Mouse (Mus musculus): ENCODE results near the gene Olfr1423.
"Not testable (repeated sequence)": the region's sequence is repeated elsewhere in the genome, so short reads cannot be mapped to it uniquely, and the experiment has no call there.

The Olfr1423 gene

DNA sequence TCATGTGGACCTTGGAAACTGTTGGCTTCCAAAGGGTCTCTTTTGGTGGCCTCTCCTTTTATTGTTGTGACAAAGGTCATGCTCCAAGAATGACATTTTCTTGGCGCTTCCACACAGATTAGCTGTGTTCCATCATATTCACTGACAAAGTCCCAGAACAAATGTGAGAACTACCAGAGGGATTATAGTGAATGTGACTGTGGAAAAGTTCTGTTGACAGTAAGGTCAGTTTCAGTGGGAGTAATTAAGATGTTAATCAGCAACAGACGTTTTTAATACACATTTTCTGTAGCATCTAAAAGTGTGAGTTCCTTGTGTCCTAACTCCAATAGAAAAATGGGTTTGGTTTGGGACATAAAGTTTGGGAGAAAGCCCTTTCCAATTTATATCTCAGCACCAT is at the start of gene Olfr1423:
Gene Olfr1423, minus strand, starts transcription at position 101 of the 400 bp plus-strand sequence.
- no peak for DNase-seq

DNA sequence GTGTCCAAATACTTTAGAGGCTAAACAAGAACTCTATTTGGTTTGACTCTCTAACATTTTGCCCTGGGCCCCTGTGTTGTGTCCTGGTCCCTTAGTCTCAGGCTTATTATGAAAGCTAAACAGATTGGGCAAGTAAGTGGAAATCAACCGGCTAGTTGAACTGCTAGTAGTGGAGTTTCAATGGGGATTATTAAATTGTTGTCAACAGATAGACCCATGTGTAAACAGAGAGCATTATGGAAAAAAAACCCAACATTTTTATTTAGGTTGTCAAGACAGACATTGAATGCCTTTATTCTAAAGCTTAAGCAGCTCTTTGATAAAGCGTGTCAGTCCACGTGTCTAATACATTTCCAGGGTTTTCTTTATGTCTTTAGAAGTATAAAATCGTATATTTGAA is 36.5 kb upstream of the Olfr1423 start, which contains the start of gene Olfr1425:
Gene Olfr1425, minus strand, starts transcription at position 101 of the 400 bp plus-strand sequence.
- DNase-seq = not testable (repeated sequence)

DNA sequence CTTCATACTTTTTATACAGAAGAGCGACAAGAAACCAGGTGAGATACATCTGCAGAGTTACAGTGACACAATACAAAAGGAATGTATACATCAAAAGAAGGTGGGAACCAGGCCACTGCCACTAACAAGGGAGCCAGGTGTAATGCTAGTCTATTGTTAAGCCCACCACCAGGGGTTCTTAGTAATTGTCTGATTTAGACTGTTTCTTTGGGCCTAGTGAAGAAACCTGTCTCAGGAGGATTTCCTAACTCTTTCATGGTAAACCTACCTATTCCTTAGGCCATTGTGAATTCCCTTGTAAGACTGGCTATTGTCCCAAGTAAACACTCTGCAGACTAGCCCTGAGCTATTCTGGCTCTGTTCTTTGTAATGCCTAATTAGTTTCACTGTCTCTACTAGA is 28.4 kb upstream of the Olfr1423 start:
- not testable (repeated sequence) for DNase-seq

DNA sequence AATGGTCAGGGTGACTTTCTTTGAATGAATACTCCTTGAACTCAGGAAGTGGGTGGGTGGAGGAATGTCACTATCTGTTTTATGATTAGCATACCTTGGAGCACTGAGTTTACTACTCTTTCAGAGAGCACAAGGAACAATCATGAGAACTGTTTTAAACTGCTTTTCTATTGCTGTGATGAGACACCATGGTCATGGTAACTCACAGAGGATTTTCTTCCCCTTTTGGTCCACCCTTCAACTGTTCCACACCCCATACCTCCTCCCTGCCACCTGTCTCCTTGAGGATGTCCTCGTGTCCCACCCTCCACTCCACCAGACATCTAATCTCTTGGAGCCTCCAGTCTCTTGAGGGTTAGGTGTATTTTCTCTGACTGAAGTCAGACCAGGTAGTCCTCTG is 26.7 kb upstream of the Olfr1423 start:
- not testable (repeated sequence) for DNase-seq

DNA sequence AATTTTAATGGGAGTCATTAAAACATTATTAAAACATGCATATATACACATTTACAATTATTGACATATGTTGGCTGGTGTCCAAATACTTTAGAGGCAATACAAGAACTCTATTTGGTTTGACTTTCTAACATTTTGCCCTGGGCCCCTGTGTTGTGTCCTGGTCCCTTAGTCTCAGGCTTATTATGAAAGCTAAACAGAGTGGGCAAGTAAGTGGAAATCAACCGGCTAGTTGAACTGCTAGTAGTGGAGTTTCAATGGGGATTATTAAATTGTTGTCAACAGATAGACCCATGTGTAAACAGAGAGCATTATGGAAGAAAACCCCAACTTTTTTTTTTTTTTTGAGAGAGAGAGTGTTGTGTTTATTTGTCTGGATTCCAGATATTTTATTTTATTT is 21.5 kb upstream of the Olfr1423 start, which contains the start of gene Olfr1424:
Gene Olfr1424, minus strand, starts transcription at position 101 of the 400 bp plus-strand sequence.
- DNase-seq = not testable (repeated sequence)

DNA sequence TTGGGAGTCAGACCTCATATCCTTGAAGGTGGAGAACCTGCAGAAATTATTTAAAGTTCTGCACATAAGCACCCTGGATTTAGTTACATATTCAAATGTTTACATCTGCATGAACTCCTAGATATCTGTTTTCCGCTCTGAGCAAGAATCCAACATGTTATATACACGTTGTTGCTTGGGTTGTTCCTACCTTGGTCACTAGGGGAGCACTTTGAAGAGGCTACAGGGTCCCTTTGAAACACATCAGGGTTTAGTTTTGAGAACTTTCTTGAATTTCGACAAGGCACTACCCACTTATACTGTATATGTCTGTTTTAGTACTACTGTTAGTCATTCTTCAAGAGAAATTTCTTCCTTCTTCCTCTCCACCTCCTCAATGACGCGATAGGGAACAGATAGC is 2.0 kb upstream of the Olfr1423 start:
- DNase-seq = no peak

DNA sequence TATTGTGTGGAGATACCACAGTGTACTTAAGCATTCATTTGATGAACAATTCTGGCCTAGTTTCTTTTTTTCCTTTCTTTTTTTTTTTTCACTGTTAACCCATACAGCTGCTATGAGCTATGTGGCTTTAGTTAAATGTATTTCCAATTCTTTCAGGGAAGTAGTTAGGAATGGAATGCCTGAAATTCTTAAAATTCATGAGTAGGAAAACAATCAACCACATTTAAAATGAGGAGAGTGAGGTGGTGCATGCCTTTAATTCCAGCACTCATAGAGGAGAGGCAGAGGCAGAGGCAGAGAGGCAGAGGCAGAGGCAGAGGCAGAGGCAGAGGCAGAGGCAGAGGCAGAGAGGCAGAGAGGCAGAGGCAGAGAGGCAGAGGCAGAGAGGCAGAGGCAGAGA is 3.4 kb downstream of the Olfr1423 start:
- DNase-seq = no peak

DNA sequence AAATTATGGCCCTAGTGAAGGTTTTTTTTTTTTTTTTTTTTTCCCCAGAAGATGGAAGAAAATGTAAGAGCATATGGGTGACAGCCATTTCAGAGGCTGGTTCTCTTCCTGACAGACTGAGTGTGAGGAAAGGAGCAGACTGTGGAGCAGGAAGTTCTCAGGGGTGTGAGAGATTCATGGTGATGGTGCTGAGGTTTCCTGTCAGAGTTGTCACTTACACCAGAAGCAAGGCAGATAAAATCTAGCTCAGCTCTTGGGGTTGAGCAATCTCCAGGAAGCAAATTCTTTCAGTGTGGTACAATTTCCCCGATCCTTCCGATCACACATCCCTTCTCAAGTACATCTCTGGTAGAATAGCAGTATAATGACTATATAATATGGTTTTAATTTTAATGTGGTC is 14.5 kb downstream of the Olfr1423 start:
- DNase-seq = no peak

DNA sequence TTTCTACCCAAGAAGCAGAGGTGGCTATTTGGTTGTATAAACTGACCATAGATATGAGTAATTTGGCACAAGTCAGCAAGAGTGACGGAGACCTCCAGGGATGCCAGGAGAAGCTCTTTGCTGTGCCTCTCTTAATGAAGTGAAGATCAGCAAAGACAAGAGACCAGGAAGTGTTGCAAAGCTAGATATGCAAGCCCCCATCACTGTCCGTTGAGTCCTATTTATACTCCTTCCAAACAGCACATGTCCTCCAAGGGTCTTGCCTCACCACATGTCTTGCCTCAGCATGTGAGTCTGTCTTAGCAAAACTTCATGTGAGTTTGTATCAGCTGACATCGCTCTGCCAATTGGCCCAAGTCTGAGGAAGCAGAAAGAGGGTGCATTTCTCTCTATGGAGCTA is 15.8 kb downstream of the Olfr1423 start:
- no peak for DNase-seq

DNA sequence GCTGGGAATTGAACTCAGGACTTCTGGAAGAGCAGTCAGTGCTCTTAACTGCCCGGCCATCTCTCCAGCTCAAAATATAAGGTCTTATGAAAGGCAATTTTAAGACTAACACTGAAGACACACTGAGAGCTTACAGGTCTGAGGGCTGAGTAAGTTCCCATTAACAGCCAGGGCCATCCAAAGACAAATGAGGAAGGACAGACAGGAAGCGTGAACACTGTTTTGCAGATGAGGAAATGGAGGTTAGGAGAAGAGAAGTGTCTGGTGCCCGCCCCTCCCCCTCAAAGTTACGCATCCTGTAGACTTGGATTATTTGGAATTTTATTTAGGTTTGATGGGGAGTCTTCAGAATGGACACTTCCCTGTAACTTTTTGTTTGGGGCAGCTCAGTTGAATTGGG is 17.0 kb downstream of the Olfr1423 start:
- DNase-seq = no peak

DNA sequence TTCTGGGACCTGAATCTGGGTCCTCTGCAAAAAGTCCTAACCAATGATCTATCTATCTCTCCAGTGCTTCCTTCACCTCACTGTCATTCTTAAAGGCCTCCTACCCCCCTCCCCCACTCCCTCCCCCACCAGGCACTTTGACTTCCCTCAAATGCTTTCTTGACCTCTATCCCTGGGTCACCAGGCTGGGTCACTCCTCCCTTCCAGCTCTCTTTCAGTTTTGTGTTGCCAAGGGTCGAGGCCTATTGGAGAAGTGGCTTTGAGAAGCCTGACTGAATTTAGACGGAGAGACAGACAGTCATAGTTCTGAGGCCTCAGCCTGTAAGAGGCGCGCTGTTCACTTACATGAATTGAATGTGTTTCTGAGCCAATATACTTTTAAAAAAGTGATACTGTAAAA is 24.9 kb downstream of the Olfr1423 start:
- DNase-seq = no peak

DNA sequence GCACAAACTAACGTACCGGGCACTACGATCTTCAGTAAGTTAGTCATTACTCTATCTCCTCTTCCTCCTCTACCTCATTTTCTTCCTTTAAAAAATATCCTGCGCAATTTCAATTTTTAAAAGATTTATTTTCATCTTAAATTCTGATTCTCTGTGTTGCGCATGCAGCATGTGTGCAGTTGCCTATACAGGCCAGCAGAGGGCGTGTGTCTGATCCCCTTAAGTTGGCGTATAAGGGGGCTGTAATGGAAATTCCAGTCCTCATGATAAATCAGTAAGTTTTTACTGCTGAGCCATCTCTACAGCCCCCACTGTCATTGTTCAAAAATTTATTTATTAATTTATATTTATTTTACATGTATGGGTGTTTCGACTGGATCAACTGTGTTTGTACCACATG is 25.4 kb downstream of the Olfr1423 start:
- no peak for DNase-seq

DNA sequence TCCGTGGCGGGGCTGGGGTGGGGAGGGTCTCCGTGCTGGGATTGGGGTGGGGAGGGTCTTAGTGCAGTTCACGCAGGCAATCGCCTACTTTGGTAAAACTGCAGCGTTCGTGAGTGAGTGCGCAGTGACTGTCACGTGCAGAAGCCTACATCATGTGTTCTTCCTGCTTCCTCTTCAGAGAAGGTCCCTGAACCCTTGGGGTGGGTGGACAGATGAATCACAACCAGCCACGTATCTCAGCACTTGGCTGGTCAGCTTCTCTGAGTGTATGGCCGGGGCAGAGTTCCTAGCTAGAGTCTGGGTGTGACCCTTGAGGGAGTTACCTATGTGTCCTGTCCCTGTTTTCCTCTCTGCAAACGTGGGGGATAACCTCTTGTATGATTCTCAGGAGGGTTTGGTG is 27.9 kb downstream of the Olfr1423 start:
- peak; percentile 23 to 30 for DNase-seq

DNA sequence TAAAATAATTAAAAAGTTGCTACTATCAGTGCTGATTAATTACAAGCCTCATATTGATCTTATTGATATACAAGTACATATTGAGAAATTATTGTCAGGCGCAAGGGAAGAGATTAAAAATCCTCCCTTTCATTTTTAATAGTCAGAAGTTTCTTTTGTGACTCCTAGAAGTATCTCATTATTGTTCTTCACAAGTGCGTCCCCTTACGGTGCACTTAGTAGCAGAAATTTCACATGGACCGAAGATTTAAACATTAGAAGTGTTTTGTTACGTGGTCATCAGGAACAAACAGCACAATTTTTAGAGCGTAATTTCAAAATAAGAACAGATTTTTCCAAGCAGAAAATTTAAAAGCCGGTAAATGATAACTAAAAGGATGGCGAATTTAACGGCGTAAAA is 28.5 kb downstream of the Olfr1423 start:
- no peak for DNase-seq

DNA sequence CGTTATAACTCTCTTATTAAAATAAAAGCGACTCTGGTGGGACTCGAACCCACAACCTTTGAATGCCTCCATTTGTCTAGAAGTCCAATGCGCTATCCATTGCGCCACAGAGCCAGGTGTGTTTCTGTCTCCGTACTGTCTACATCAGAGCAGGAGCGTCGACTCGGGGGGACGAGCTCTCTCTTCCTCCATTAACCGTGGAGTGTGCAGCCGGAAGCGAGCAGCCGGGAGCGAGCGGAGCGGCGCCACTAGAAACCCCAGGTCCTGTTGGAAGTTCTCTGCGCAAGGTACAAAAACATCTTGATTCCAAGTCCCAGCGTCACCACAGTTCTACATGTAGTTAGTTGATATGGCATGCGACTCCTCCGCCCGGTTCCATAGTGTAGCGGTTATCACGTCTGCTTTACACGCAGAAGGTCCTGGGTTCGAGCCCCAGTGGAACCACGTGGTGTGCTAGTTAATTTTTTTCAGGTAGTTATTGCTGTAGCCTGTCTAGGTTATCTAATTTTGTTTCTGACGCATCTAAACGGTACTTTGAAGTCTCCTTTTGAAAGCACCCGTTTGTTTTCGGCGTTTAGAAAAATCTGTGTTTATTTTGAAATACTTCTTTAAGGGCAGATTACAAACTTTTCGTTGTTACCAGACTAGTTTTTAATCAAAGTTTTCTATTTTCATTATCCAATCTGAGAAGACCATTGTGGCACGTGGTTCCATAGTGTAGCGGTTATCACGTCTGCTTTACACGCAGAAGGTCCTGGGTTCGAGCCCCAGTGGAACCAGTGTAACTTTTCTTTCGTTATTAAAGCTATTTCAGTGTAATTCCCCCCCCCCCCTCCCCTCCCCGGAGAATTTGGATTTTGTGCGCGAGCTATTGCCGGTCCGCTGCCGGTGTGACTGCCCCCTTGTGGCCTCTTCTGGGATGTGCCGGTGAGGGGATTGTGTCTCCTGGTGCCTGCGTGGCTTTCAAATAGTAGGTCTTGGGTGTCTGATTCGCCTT is 29.3 kb downstream of the Olfr1423 start:
- DNase-seq = peak; percentile 87 to 90

DNA sequence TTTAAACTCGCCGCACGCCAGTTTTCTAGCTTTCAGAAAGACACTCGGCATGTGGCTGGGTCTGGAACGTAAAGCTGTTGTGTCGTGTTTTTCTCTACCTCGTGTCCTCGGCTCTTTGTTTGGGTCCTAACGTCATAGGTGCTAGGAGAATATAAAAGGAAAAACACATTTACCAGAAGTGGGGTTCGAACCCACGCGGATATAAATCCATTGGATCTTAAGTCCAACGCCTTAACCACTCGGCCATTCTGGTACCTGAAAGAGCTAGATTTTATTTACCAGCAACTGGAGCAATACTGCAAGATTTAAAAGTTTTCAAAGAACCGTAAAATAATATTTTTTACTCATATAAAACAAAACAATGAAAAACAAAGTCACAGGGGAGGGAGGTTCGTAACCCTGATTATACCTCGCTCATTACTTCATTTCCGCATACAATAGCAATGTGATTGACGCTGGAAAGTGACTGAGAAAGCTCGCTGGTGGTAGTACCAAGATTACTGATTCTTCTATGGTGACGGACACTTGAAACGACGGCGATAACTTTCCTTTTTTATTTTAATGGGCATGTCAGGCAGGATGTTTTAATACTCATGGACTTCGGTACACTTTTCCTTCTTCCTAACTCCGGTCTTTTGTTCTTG is 30.1 kb downstream of the Olfr1423 start:
- peak; percentile 72 to 93 for DNase-seq

DNA sequence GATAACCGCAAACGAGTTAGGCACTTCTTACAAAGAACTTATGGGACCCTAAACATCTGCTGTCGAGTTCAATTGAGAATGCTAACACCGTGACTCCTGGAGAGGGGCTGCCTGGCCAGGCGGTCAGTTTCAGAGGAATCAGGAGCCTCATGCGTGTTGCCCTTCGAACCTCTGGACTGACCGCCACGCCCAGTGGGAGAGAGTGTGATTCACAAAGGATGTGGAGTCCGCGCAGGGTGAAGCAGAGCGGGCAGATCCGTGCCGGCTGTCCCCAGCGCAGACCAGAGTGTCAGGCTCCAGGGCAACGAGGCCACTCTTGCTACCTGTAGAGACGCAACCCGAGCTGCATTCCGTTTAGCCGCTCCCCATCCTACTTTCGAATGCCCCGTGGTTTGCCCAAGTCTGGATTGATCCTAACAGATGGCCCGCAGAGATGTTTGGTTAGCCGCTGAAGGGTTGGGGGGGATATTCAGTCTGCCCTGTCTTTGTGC is 30.8 kb downstream of the Olfr1423 start:
- peak; percentile 53 to 55 for DNase-seq

DNA sequence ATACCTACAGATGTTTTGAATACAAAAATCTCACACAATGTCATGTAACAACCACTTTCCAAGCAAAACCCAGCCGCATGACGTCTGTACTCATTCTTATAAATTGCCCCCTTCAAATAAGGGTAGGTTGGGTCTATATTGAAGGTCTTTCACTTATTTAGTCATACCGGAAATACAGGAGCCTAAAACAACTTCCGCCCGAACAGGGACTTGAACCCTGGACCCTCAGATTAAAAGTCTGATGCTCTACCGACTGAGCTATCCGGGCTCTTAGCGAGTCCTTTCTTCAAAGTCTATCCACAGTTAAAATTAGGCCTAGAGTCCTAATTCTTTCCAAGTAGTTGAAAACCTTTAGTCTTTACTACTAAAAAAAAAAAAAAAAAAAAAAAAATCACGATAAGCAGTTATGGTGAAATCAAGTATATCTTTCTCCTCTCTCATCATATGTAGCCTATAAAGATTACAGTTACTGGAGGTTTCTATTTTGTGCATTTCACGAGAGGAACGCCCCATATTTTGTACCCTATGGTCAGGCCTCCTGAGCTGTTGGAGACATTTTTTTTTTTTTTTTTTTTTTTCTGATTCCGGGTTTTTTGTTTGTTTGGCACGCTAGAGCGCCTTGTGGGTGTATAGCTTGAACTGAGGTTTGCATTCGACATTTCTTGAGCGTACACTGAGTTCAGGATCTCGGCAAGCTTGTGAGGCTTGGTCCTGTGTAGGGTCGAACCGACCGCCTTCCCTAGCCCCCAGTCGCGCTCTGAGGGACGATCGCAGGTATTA is 31.4 kb downstream of the Olfr1423 start:
- peak; percentile 63 to 80 for DNase-seq

DNA sequence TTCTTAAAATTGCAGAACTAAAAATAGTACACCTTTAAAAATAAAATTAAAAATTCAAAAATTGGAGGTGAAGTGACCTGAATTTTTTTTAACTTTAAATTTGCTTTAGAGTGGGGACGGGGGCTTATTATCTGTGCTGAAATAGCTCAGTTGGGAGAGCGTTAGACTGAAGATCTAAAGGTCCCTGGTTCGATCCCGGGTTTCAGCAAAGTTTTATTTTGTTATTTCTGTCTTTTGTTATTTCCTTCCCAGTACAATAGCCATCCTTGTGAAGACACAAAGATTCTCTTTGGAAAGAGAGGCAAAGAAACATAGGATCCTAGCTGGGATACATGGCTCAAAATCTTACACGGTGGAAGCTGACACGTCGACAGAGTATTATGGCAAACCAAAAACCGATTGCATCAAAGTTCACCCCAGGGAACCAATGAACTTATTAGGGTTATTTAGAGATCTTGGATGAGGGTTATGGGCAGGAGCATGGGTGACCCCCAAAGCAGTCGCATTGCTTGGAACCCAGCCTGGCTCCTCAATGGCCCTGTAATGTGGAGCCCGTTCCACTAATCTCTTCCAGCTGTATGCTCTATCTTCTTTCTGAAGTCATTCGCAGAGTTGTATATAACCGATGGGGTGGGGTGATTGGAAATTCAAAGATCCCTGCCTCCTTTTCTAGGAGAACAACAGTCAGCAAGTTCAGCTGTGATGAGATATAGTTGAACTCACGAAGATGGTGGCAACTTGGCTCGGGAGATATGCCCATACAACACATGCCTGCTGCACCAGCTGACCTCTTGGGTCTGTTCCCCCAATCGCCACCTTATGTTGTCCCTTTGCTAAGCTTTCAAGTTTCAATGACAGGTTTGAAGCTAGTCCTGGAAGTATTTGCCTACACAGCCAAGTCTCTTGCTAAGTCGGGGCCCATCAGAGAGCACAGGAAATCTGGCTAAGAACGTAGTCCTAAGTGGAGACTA is 32.4 kb downstream of the Olfr1423 start:
- no peak for DNase-seq

DNA sequence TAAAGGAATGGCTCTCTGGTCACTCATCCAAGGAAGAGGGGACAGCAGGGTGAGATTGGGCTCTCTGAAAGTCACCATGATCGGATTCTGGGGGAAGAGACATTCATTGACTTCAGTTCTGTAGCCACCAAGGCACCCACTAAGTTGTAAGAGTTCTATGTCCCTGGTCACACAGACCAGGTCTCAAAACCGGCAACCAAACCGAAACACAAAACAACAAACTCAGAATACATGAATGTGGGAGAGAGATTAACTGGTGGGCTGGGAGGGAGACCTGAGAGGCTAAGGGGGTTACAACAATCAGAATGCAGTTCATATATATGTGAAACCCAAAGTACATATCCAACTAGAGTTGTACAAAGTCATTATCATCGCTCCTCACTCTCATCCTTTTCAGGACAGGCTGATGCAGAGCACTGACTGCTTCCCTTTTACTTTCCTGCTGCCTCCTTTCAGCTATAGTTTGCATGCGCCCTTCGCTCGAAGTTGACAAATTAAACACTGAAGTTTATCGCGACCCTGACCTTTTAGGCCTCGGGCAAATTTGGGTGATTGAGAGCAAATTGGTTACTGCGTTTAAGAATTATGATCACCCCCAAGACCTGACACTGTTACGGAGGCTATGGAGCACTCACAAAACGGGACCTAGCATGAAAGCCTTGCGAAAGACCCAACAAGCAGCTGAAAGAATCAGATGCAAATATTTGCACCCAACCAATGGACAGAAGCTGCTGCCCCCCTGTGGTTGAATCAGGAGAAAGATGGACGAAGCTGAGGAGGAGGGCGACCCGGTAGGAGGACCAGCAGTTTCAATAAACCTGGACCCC is 33.8 kb downstream of the Olfr1423 start:
- DNase-seq = peak; percentile 33 to 35

Measured in cerebellum, postnatal 36 days (tissue).